Mouse (Mus musculus) olfactory bulb, adult 2 months (tissue): ENCODE measurements at regions not wholly inside any gene's neighbourhood (a gene's known extent, or its start where the extent isn't known, plus 50 kb on each side); places are given as distances from the start of the nearest gene placed in this dataset.

Source experiments
- H3K27ac ChIP-seq: fragments of 200-500 bp; 2 replicates; pipeline ENCODE4 v1.5.1; 2012; ENCODE audit warnings: low read depth, low read length; ENCODE audit not compliant: insufficient read depth
- H3K4me1 ChIP-seq: fragments of 200-500 bp; 2 replicates; pipeline ENCODE4 v1.6.1; 2012; ENCODE audit warnings: low read length; ENCODE audit not compliant: control insufficient read depth, insufficient read depth
- H3K4me3 ChIP-seq: fragments of 200-500 bp; 2 replicates; pipeline ENCODE4 v1.5.1; 2012; ENCODE audit warnings: mild to moderate bottlenecking, low read depth, low read length, moderate library complexity; ENCODE audit not compliant: insufficient read depth
- CTCF ChIP-seq: fragments of 200-500 bp; IDR thresholded peaks from 2 replicates; pipeline ENCODE4 v1.5.1; 2012; ENCODE audit warnings: low read depth, mild to moderate bottlenecking, low read length, moderate library complexity; ENCODE audit not compliant: insufficient read depth
- POLR2A ChIP-seq: fragments of 200-500 bp; IDR thresholded peaks from 2 replicates; pipeline ENCODE4 v1.6.1; 2012; ENCODE audit warnings: mild to moderate bottlenecking, low read depth, low read length, moderate library complexity; ENCODE audit not compliant: insufficient read depth
- WGBS: fragments of 180-500 bp; shearing (Covaris S2); methylation state at CpG from one replicate; pipeline ENCODE4 v1.1.7; 2018; 5-methylcytosine and 5-hydroxymethylcytosine counted together

GRCm38 (mm10) chr6:143561316-143562088, 394.5 kb downstream of the Etnk1 start:
- WGBS = 80% methylated on average over 6 of the region's 6 CpGs
- TF ChIP-seq CTCF (no peak), POLR2A (no peak)
- Histone ChIP-seq H3K4me3 (no peak overlapping the region), H3K4me1 (peaks cover 2% of the 10 kb centered on the region; the same call in 1 of the 2 replicates), H3K27ac (no peak overlapping the region)

- H3K4me3 ChIP-seq = no peak overlapping the region
- no peak overlapping the region for H3K27ac ChIP-seq
- WGBS = 44% methylated on average over 24 of the region's 24 CpGs
- TF ChIP-seq POLR2A = no peak
- TF ChIP-seq CTCF = no peak
- H3K4me1 ChIP-seq = no peaks in the 10 kb centered on the region
Measured at GRCm38 (mm10) chr6:143571356-143572115, 404.5 kb downstream of the Etnk1 start.

DNA sequence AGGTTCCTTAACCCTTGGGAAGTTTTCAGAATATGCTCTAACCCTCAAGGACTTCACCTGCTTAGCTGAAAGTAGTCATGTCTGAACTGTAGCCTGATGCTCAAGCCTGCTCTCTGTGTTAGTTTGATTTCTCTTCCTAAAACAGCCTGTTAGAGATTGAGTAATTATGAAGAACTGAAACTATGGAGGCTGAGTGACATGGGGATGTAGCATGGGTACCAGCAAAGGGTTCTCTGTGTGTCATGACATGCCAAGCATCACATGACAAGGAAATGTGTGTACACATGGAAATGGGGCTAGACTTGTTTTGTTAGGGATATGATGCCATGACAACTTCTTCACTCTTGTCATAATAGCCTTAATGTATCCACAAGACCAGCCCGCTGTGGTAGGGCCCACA, 412.2 kb downstream of the Etnk1 start:
- Histone ChIP-seq H3K27ac (no peak overlapping the region), H3K4me1 (no peaks in the 10 kb centered on the region), H3K4me3 (no peak overlapping the region)
- WGBS = 100% methylated on average over 1 of the region's 1 CpGs
- TF ChIP-seq CTCF = no peak
- no peak for TF ChIP-seq POLR2A

GRCm38 (mm10) chr6:143589666-143590065, 422.6 kb downstream of the Etnk1 start:
- Histone ChIP-seq H3K4me1 (no peaks in the 10 kb centered on the region), H3K4me3 (no peak overlapping the region), H3K27ac (no peak overlapping the region)
- 72% methylated on average over 1 of the region's 1 CpGs for WGBS
- TF ChIP-seq CTCF (no peak), POLR2A (no peak)

- Histone ChIP-seq H3K4me1 (no peaks in the 10 kb centered on the region), H3K4me3 (no peak overlapping the region), H3K27ac (no peak overlapping the region)
- WGBS = 88% methylated on average over 4 of the region's 4 CpGs
- TF ChIP-seq CTCF (no peak), POLR2A (no peak)
Measured at GRCm38 (mm10) chr6:143590231-143590630, 423.2 kb downstream of the Etnk1 start.

DNA sequence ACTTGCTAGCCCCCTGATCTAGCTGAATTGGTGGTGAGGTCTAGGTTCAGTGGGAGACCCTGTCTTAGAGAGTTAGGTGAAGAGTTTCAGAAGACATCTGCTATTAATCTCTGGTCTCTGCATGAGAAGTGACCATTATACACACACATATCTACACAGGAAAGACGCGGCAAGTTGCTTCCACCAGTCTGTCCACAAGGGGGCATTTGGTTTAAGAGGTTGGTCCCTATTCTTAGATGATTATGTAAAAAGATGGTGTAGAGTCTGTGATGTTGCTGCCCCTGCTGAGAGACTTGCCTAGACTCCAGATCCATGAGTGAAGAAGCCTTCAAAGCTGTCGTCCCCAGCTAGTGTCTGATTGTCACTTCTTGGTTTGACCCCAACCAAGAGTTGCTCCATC, 425.5 kb downstream of the Etnk1 start:
- no peak overlapping the region for H3K4me3 ChIP-seq
- no peak overlapping the region for H3K27ac ChIP-seq
- TF ChIP-seq POLR2A (no peak), CTCF (no peak)
- H3K4me1 ChIP-seq = no peaks in the 10 kb centered on the region
- 88% methylated on average over 3 of the region's 3 CpGs for WGBS

- no peak for TF ChIP-seq CTCF
- no peak for TF ChIP-seq POLR2A
- 49% methylated on average over 2 of the region's 2 CpGs for WGBS
Measured at GRCm38 (mm10) chr6:143595486-143595885, 428.5 kb downstream of the Etnk1 start.

GRCm38 (mm10) chr6:143597414-143597813, 430.4 kb downstream of the Etnk1 start:
- no peaks in the 10 kb centered on the region for H3K4me1 ChIP-seq
- H3K27ac ChIP-seq = no peak overlapping the region
- no peak overlapping the region for H3K4me3 ChIP-seq
- no peak for TF ChIP-seq POLR2A
- no peak for TF ChIP-seq CTCF
- WGBS = 91% methylated on average over 3 of the region's 3 CpGs

More at GRCm38 (mm10) chr6:143595486-143595885, 428.5 kb downstream of the Etnk1 start:
- no peak overlapping the region for H3K27ac ChIP-seq
- no peaks in the 10 kb centered on the region for H3K4me1 ChIP-seq
- no peak overlapping the region for H3K4me3 ChIP-seq

- Histone ChIP-seq H3K4me3 (no peak overlapping the region), H3K4me1 (no peaks in the 10 kb centered on the region), H3K27ac (no peak overlapping the region)
- 64% methylated on average over 4 of the region's 4 CpGs for WGBS
- TF ChIP-seq CTCF (no peak), POLR2A (no peak)
Measured at GRCm38 (mm10) chr6:143598916-143599315, 431.9 kb downstream of the Etnk1 start.
